Comparison of ENCODE assay signal across 28 mouse cellular contexts in the genomic region with DNA sequence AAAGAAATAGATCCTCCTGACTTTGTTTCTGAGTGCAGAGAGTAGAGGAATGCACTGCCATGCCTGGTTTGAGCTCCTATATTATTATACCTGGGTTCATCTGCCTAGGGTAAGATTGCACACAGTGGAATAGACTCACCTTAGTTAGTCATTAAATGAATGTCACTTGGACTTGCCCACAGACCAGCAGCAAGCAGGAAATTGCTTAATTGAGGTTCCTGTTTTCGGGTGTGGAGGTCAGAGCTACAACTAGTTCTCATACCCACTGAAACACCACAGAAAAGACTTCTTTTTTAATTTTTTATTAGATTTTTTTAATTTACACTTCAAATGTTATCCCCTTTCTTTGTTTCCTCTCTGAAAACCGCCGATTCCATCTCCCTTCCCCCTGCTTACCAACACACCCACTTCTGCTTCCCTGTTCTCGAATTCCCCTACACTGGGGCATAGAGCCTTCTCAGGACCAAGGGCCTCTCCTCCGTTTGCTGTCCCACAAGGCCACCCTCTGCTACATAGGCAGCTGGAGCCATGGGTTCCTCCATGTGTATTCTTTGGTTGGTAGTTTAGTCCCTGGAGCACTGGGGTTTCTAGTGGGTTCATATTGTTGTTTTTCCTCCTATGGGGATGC. TPM values are rescaled to one million over a fixed set of nuclear protein-coding genes. Genes with fewer than 3 reads are reported as not detected.
DNase-seq lines count a peak whose midpoint lies in the region; ATAC-seq lines count a peak whose summit lies in the region.
"Had no signal": no experiment of that assay in that cellular context is flagged by ENCODE, and none has a peak within 500 bp of the region (broad histone marks: within the 10 kb centered on the region; RNA-seq: fewer than 3 reads in every experiment).

No protein-coding gene starts in this region.

- ATAC-seq in heart, embryonic 11.5 days (replicated peaks; ENCODE audit: insufficient number of reproducible peaks, low FRiP score, low TSS enrichment): no peak
- no peak for ATAC-seq in hindbrain, embryonic 11.5 days (ENCODE audit: low FRiP score)
- ATAC-seq in forebrain, embryonic 16.5 days: no peak

- H3K4me2 ChIP-seq in heart, embryonic 11.5 days: no peak overlapping the region
- no peak overlapping the region for H3K4me2 ChIP-seq in hindbrain, embryonic 11.5 days (replicated peaks; ENCODE audit: low read depth, low read length)
- H3K4me2 ChIP-seq in forebrain, embryonic 16.5 days (ENCODE audit: low read length): no peak overlapping the region
- H3K4me2 ChIP-seq: hindbrain, embryonic 13.5 days; liver, embryonic 15.5 days; midbrain, embryonic 12.5 days had no signal

- no peak overlapping the region for H3K4me3 ChIP-seq in heart, embryonic 11.5 days (ENCODE audit: low read depth, low read length)
- H3K4me3 ChIP-seq in macrophage (ENCODE audit: inconsistent target): no peak overlapping the region
- no peak overlapping the region for H3K4me3 ChIP-seq in hindbrain, embryonic 11.5 days (ENCODE audit: low read depth, low read length)
- no peak overlapping the region for H3K4me3 ChIP-seq in forebrain, embryonic 16.5 days (replicated peaks; ENCODE audit: low read length)
- H3K4me3 ChIP-seq: embryonic facial prominence, embryonic 10.5 days; heart, adult 2 months; hindbrain, embryonic 13.5 days; liver, embryonic 15.5 days; midbrain, embryonic 12.5 days; myocyte had no signal

- no peaks in the 10 kb centered on the region for H3K4me1 ChIP-seq in heart, embryonic 11.5 days (ENCODE audit: control insufficient read depth, insufficient read depth, low read length)
- H3K4me1 ChIP-seq in hindbrain, embryonic 11.5 days (replicated peaks; ENCODE audit: control insufficient read depth, insufficient read depth, low read length): no peaks in the 10 kb centered on the region
- no peaks in the 10 kb centered on the region for H3K4me1 ChIP-seq in forebrain, embryonic 16.5 days (replicated peaks; ENCODE audit: control insufficient read depth, insufficient read depth, low read length)
- H3K4me1 ChIP-seq: embryonic facial prominence, embryonic 10.5 days; hindbrain, embryonic 13.5 days; liver, embryonic 15.5 days; midbrain, embryonic 12.5 days had no signal

- no peak overlapping the region for H3K9ac ChIP-seq in heart, embryonic 11.5 days (ENCODE audit: low read depth, low read length)
- no peak overlapping the region for H3K9ac ChIP-seq in hindbrain, embryonic 11.5 days (ENCODE audit: low read depth, low read length)
- H3K9ac ChIP-seq in forebrain, embryonic 16.5 days (replicated peaks; ENCODE audit: low read depth, low read length): no peak overlapping the region
- H3K9ac ChIP-seq: hindbrain, embryonic 13.5 days; liver, embryonic 15.5 days; midbrain, embryonic 12.5 days had no signal

- H3K27ac ChIP-seq in heart, embryonic 11.5 days (ENCODE audit: low read depth, low read length): no peak overlapping the region
- H3K27ac ChIP-seq in macrophage: peak overlapping the region; percentile 86
- no peak overlapping the region for H3K27ac ChIP-seq in hindbrain, embryonic 11.5 days (ENCODE audit: low read depth, low read length)
- no peak overlapping the region for H3K27ac ChIP-seq in forebrain, embryonic 16.5 days (ENCODE audit: low read length)
- H3K27ac ChIP-seq: embryonic facial prominence, embryonic 10.5 days; heart, adult 2 months; hindbrain, embryonic 13.5 days; liver, embryonic 15.5 days; midbrain, embryonic 12.5 days had no signal

- H3K36me3 ChIP-seq in heart, embryonic 11.5 days (ENCODE audit: control insufficient read depth, insufficient read depth, low read length): no peaks in the 10 kb centered on the region
- no peaks in the 10 kb centered on the region for H3K36me3 ChIP-seq in macrophage (ENCODE audit: inconsistent target)
- H3K36me3 ChIP-seq in hindbrain, embryonic 11.5 days (ENCODE audit: control insufficient read depth, insufficient read depth, low read length): no peaks in the 10 kb centered on the region
- no peaks in the 10 kb centered on the region for H3K36me3 ChIP-seq in forebrain, embryonic 16.5 days (ENCODE audit: control insufficient read depth, insufficient read depth)
- H3K36me3 ChIP-seq: embryonic facial prominence, embryonic 10.5 days; hindbrain, embryonic 13.5 days; liver, embryonic 15.5 days; midbrain, embryonic 12.5 days had no signal

- H3K79me2 ChIP-seq in macrophage (ENCODE audit: inconsistent target): no peaks in the 10 kb centered on the region

- peak; percentile 91 for DNase-seq in heart, adult 11 months
- peak; percentile 11 for DNase-seq in lung, postnatal 36 days
- DNase-seq in lung, postnatal 14 days: no peak
- DNase-seq in hindbrain, embryonic 11.5 days (ENCODE audit: low spot score): no peak
- DNase-seq in yolk sac, embryonic 10.5 days (ENCODE audit: low spot score): no peak
- DNase-seq: adrenal gland, postnatal 25 days; cerebellum, adult 8-10 months; heart, adult 2 months; kidney, postnatal 36 days; lung, postnatal 4 days; right cerebral cortex, postnatal 14 days had no signal

- WGBS in heart, embryonic 11.5 days (ENCODE audit: insufficient replicate concordance): 69% methylated on average over 5 of the region's 5 CpGs
- 2% methylated on average over 5 of the region's 5 CpGs for WGBS in macrophage (ENCODE audit: missing documents)
- 89% methylated on average over 5 of the region's 5 CpGs for WGBS in hindbrain, embryonic 11.5 days
- 72% methylated on average over 5 of the region's 5 CpGs for WGBS in forebrain, embryonic 16.5 days

- no peaks in the 10 kb centered on the region for H3K27me3 ChIP-seq in heart, embryonic 11.5 days (ENCODE audit: control insufficient read depth, insufficient read depth, low read length)
- no peaks in the 10 kb centered on the region for H3K27me3 ChIP-seq in hindbrain, embryonic 11.5 days (ENCODE audit: control insufficient read depth, insufficient read depth, low read length)
- no peaks in the 10 kb centered on the region for H3K27me3 ChIP-seq in forebrain, embryonic 16.5 days (replicated peaks; ENCODE audit: control insufficient read depth, insufficient read depth, low read length)
- H3K27me3 ChIP-seq: hindbrain, embryonic 13.5 days; liver, embryonic 15.5 days; midbrain, embryonic 12.5 days had no signal

- no peaks in the 10 kb centered on the region for H3K9me3 ChIP-seq in heart, embryonic 11.5 days (replicated peaks; ENCODE audit: control insufficient read depth, low read length)
- H3K9me3 ChIP-seq in hindbrain, embryonic 11.5 days (ENCODE audit: control insufficient read depth, low read length): no peaks in the 10 kb centered on the region
- no peaks in the 10 kb centered on the region for H3K9me3 ChIP-seq in forebrain, embryonic 16.5 days (ENCODE audit: control insufficient read depth, low read length)
- H3K9me3 ChIP-seq: embryonic facial prominence, embryonic 10.5 days; hindbrain, embryonic 13.5 days; liver, embryonic 15.5 days; midbrain, embryonic 12.5 days had no signal

RNA-seq across cellular contexts. Expression of a gene that starts 56.1 kb away (rescaled TPM):
- not detected in 2 replicates for polyA plus RNA-seq in heart, embryonic 11.5 days (2014; fragmentation: Nextera tagmentation; extraction: Ambion mirVana)
- not detected for total RNA-seq in macrophage (2018; cell fraction: chromatin; rRNA removed)
- under 1 TPM in 2 of 26 experiments, not detected in 24; 0.28 to 0.30 TPM for total RNA-seq in macrophage (2018; cell fraction: cytosol; rRNA removed)
- total RNA-seq in macrophage (2018; cell fraction: nucleus; rRNA removed): not detected
- polyA plus RNA-seq in macrophage (2018): not detected in 3 replicates
- not detected in 2 replicates for polyA plus RNA-seq in hindbrain, embryonic 11.5 days (2014; fragmentation: Nextera tagmentation; extraction: Ambion mirVana)
- not detected in 2 replicates for polyA plus RNA-seq in forebrain, embryonic 16.5 days (2015; fragmentation: Nextera tagmentation; extraction: Ambion mirVana)
- total RNA-seq: adrenal gland, postnatal 25 days; gastrocnemius, adult 8-10 months; heart, adult 2 months; left cerebral cortex, adult 18-20 months; MEL had no signal
- polyA plus RNA-seq: embryonic facial prominence, embryonic 10.5 days; forebrain, embryonic 11.5 days; frontal cortex, adult 2 months; hindbrain, embryonic 13.5 days; intestine, embryonic 14.5 days; kidney, embryonic 14.5 days; limb, embryonic 11.5 days; midbrain, embryonic 12.5 days; myocyte; neural tube, embryonic 14.5 days had no signal

Comparison
In these comparisons a context has a peak if more than half of its experiments do, and no peak if none do; other contexts are left out.
1. DNase-seq: peak in heart, adult 11 months (single experiment) and lung, postnatal 36 days (single experiment); none in lung, postnatal 14 days (single experiment), hindbrain, embryonic 11.5 days (single experiment) and yolk sac, embryonic 10.5 days (single experiment).